Mouse (Mus musculus) frontal cortex, adult 2 months (tissue): ENCODE measurements around the gene Inpp5f. TPM values are rescaled to one million over a fixed set of nuclear protein-coding genes. Genes with fewer than 3 reads are reported as not detected.
"Not testable (repeated sequence)": the region's sequence is repeated elsewhere in the genome, so short reads cannot be mapped to it uniquely, and the experiment has no call there.

Source experiments
- DNase-seq, 2 experiments: peaks; one replicate each; pipeline ENCODE4 v3.0.0; 2022; ENCODE audit warnings: low spot score in 1 of 2; ENCODE audit errors: extremely low spot score in 1 of 2
- polyA plus RNA-seq: library from polyadenylated mRNA; depleted of rRNA; stranded (reverse); fragments of >200 nt; gene quantifications from 2 replicates; pipeline ENCODE4 v1.2.3, GENCODE M21; 2012; rRNA removed

The Inpp5f gene
- polyA plus RNA-seq = 61.2 and 65.0 TPM in 2 replicates

GRCm38 (mm10) chr7:128610897-128611798 lies at the start of gene Inpp5f:
TSS of gene Inpp5f (plus strand) at chr7:128611328.
- peak; percentile 96 to 97 for DNase-seq

GRCm38 (mm10) chr7:128563373-128563772 lies 47.8 kb upstream of the Inpp5f start:
- DNase-seq = no peak

DNA sequence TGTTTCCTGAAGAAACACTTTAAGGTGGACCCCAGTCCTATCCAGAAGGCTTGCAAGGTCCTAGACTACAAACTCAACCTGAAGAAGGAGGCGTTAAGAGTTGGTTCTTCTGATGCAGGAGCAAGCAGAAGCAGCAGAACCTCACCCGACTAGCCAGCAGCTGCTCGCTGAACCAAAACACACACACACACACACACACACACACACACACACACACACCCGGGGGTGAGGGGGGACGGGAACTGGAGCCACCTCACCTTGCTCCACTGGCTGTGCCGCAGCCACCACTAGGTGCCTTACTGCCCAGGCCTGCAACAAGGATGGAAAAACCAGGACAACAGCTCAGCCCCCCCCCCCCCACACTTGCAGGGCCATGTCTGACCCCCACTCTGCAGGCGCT lies 44.8 kb upstream of the Inpp5f start:
- no peak for DNase-seq

DNA sequence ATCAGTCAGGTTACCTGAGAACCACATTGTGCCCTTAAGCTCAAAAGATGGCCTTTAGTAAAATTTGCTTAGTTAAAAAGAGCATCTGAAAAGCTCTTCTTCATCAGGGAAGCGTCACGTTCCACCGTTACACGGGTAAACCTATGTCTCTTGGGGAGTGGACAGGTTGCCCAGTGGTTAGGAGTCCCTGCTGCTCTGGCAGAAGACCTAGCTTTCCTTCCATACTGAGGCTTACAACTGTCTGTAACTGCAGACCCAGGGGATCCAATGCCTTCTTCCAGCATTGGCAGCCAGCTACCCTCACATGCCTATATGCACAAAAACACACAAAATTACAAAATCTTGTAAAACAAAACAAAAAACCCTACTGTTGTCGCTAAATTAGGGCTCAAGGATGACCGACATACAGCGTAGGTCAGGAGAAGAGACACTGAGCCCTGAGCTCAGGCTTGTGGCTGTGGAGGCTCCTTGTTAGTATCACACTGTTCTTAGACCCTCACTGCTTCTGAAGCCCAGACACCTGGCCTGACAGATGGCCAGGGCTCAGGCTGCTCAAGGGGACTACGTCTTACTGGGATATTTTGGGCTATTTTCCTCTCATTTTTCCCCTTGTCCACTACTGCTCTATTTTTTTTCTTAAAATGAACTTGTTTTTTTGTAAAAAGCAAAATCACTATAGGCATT lies 43.4 kb upstream of the Inpp5f start:
- no peak for DNase-seq

DNA sequence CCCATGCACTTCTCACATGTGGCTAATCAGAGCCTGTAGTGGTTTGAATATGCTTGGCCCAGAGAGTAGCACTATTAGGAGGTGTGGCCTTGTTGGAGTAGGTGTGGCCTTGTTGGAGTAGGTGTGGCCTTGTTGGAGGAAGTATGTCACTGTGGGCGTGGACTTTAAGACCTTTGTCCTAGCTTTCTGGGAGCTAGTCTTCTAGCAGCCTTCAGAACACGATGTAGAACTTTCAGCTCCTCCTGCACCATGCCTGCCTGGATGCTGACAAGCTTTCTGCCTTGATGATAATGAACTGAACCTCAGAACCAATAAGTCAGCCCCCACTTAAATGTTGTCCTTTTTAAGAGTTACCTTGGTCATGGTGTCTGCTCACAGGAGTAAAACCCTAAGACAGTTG lies 41.7 kb upstream of the Inpp5f start:
- not testable (repeated sequence) for DNase-seq

DNA sequence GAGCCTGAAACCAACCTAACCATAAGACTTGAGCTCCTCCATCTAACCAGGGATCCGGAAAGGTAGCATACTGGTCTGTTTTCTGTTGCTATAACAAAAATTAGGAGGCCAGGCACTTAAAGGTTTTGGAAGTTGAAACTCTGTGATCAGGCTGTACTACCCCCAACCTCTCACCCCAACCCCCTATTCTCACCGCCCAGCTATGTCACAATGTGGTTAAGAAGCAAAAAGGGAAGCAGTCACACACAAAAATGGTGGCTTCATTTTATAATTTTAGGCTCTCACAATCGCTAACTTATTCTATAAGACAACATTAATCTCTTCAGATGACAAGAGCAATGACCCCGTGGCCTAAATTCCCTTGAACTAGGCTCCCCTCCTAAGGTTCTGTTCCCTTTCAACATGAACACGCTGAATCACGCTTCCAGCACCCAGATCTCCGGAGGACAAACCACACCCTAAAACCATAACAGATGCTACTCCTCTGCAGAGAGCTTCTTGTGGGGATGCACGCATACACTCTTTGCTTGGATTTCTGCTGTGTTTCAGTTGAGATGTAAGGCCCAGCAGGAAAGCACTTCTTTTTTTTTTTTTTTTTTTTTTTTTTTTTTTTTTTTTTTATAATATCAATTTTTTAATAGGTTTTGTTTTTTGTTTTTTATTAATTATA lies 41.0 kb upstream of the Inpp5f start:
- no peak for DNase-seq

DNA sequence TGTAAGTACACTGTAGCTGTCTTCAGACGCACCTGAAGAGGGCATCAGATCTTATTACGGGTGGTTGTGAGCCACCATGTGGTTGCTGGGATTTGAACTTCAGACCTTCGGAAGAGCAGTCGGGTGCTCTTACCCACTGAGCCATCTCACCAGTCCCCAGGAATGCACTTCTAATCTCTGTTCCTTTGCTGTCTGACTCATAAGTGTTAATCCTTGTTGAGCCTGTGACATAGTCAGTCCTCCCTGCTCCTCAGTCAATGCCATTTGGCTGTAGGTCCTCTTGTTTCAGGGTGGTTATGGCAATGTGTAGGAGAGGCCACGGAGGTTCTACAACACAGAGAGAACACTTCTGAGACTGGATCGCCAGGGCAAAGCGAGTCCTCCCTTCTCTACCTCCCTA lies 40.5 kb upstream of the Inpp5f start:
- not testable (repeated sequence) for DNase-seq

DNA sequence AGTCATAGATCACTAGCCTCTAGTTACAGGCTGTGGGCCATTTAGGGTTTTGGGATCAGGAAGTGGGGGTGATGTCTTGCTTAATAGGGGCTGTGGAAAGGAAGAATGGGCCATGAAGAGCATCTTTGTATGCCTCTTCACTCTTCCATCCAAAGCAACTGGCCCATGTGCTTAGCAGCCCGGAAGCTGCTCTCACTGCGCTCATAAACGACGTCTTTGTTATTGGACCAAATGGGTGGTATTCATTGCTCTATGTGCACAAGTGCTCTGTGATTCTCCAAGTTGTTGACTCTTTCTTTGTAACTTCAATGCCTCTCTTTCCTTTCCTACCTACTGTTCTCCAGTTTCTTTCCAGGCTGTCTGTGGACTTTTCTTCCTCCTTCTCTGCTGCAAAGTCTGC lies 39.1 kb upstream of the Inpp5f start:
- DNase-seq = no peak

DNA sequence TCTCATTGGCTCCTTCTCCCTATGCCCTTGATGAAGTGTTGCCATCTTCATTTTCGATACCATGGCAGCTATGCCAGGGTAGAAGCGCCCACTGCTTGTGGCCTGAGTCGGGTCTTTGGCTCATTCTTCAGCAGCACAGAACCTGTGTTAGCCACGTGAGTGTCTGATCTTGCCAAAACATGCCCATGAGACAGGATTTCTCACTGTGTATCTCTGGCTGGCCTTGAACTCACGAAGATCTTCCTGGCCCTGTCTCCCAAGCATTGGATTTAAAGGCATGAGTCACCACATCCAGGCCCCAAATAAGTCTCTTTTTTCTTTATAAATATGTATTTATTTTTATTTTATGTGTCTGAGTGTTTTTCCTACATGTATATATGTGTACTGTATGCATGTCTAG lies 35.9 kb upstream of the Inpp5f start:
- DNase-seq = no peak

DNA sequence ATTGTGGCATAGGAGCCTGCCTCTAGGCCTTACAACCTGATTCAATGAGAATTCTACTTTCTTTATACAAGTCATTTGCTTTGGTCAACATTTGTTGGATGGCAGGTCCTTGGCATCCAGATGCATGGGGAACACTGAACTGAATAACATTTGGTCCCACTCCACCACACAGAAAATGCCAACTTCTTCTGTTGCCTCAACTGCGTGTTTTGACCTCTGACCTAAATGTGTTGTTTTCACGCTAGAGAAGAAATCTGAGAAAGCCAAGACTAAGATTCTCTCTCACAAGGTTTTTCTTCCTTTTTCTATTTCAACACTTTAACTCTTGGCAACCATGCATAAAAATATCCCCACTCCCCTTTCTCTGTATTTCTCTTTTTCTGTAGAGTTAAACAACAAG lies 35.3 kb upstream of the Inpp5f start:
- DNase-seq = no peak

DNA sequence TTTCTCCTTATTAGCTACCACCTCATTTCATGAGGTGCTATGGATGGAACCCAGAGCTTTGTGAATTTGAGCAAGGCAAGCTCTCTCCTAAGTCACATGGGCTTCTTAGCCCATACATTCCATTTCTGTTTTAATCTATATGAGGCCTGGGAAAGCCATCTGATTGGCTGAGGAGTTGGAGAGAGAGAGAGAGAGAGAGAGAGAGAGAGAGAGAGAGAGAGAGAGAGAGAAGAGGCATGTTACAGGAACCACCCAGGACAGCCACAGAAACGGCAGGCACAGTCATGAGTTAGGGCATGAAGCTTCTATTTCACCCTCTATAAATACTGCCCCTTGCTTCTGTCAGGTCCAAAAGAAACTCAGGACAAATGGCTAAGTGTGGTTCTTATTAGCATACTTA lies 33.5 kb upstream of the Inpp5f start:
- DNase-seq = no peak

DNA sequence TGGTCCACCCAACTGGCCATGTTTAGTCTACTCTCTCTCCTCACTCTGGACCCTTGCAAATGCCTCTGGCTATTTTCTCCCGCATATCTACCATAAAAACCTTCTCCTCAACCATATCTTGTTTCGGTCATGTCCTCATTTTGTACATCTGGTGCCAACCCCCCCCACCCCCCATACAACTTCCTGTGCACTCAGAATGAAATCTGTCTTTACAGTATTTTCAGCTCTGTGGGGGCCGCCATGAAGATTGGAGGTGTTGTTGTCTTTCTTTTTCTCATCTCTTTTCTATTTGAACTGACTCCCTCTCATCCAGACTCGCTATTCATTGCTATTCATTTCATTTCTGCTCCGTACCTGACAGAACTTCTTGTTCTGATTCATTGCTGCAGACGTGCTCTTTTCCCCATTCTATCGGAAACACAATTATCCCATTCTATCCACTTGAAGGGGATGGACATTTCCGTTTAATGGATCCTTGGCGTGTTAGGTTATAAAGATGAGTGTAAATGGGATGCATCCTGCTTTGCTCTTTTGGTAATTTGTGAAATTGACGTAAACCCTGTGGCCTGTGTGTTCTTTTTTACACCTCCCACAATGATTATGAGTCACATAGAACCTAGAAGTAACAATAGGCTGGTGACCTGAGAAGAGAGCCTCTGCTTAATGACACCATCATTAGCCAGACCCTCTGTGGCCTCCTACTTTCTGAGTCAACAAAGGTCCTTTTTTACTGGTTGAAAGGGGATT lies 32.8 kb upstream of the Inpp5f start:
- DNase-seq = no peak

DNA sequence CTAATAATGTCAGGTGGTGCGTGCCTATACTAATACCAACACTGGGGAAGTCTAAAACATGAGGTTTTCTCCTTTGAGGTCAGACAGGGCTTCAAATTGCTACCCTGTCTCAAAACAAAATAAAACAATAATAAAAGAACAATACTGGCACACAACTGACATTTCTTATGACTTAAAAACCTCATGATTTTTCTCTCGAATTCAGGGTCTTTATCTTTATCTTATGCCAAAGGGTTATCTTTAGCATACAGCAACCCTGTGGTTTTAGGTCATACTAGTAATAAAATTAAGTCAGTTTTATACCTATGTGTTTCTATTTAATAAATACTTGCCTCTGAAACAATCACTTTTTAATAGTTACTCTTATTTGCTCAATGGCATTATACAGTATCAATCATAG lies 31.7 kb upstream of the Inpp5f start:
- DNase-seq = no peak

GRCm38 (mm10) chr7:128580318-128580717 lies 30.8 kb upstream of the Inpp5f start:
- no peak for DNase-seq

GRCm38 (mm10) chr7:128581864-128582484 lies 29.2 kb upstream of the Inpp5f start:
- no peak for DNase-seq

GRCm38 (mm10) chr7:128583213-128583948 lies 27.7 kb upstream of the Inpp5f start:
- DNase-seq = peak; percentile 83 to 90

DNA sequence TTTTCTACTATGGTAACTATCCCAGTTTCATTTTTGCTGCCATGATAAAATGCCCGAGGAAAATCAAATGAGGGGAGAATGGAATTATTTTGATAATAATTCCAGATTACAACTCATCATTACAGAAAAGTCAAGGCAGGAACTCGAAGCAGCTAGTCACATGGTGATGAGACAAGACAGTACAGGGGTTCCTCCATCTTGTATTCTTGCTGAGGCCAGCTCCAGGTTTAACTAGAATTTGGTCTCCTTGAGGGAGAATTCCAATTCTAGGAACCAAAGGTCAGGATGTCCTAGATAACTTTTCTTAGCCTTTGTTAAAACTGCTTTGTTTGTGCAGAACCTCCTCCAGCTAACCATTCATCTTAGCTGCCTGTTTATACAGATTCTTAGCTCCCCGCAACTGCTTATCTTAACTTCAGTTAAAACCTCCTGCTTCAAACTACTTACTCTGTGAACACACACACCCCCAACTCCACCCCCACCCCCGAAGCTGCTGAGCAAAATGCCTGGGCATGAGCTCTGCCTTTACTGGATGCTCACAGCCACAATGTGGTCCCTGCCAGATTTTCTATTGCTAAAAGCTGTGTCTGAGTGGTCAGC lies 23.7 kb upstream of the Inpp5f start:
- DNase-seq = no peak

DNA sequence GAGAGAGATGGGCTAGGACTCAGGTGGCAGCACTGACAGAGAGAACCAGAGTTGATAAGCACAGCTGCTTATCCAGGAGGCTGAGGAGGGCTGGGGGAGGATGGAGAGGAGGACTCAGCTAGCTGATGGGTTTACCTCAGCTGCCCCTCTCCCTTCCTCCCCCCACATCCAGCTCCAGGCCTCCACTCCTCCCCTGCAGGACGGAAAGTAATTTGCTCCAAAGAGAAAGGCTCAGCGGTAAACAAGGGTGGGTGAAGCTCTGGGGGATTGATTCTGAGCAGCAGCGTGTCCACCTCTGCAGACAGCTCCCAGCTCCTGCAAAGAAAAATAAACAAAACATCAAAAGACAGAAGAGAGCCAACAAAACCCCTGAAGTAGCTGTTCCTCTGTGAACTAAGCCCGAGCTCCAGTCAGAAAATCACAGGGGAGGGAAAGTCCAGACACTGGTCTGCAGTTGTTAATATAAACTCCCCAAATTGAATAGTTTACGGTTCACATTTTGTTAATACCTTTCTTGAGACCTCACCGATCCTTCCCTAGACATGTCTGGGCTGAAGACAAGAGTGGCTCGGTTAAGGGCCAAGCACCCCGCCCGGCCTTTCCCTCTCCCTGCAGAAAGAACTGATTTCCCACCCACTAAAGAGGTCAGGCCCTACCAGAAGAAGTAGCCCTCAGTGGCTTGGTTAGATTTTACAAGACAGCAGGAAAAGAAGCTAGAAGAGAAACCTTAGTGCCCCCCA lies 19.6 kb upstream of the Inpp5f start:
- no peak for DNase-seq
